Mouse (Mus musculus) embryonic fibroblast, embryonic 13.5 days (primary cell): Measurements from ENCODE around the gene Helt.

Experiments used
- CTCF ChIP-seq: IDR thresholded peaks from 2 replicates; pipeline ENCODE4 v1.5.1; 2011; ENCODE audit warnings: mild to moderate bottlenecking, control low read depth, low read length, moderate library complexity, borderline replicate concordance; ENCODE audit not compliant: insufficient read depth
- POLR2A ChIP-seq: IDR thresholded peaks from 2 replicates; pipeline ENCODE4 v1.6.1; 2011; ENCODE audit warnings: low read depth, mild to moderate bottlenecking, control low read depth, low read length, moderate library complexity

DNA sequence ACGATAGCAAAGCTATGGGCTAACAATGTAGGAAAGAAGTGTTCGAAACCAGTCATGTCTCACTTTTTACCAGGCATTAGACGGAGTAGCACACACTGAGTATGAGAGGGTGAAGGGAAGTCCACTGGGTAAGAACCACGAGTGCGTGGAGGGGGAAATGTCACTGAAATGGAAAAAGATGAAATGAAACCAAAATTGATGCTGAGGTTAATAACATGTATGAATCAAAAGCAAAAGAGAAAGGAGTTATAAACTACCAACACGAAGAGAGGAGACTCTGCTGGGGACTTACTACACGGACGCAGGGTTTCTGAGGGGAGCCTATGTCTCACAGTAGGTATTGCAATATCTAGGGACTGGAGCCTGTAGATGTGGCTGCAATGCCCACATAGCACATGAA is 41.9 kb upstream of the Helt start:
- no peak for TF ChIP-seq POLR2A
- no peak for TF ChIP-seq CTCF
